Mouse (Mus musculus) cerebellum, adult 2 months (tissue): ENCODE data around the gene Fhit.

ENCODE experiments used
- CTCF ChIP-seq: fragments of 200-500 bp; IDR thresholded peaks from 2 replicates; pipeline ENCODE4 v1.5.1; 2011; ENCODE audit warnings: low read depth, mild to moderate bottlenecking, control low read depth, low read length, moderate library complexity, borderline replicate concordance; ENCODE audit not compliant: insufficient read depth
- POLR2A ChIP-seq: fragments of 200-500 bp; IDR thresholded peaks from 2 replicates; pipeline ENCODE4 v1.6.1; 2011; ENCODE audit warnings: low read length, control low read depth, borderline replicate concordance; ENCODE audit not compliant: insufficient read depth

DNA sequence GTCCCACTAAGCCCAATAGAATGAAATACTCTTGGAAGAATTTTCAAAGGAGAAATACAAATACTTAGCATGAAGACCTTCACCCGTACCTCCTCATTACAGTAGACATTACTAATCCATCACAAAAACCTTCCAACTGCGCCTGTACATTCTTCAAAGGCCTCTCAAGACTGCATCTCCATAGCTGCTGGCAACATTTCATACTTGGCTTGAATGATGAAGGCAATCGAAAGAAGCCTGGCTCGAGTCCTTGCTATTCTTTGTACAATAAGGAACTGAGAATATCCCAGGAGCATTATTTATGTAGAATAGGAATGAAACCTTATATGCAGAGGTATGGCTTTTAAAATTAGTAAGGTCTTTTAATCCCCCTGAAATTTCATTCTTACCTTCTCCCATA is 636.0 kb downstream of the Fhit start:
- TF ChIP-seq CTCF, result no peak
- TF ChIP-seq POLR2A, result no peak
